Mouse (Mus musculus) heart, embryonic 16.5 days (tissue): ENCODE data around the gene Tor1aip1. TPM values are rescaled to one million over a fixed set of nuclear protein-coding genes. Genes with fewer than 3 reads are reported as not detected.

Source experiments
- ATAC-seq: fragments of 200-750 bp; cut with Nextera tagmentation; replicated peaks from 2 replicates; pipeline ENCODE4 v1.8.0; 2017; ENCODE audit warnings: moderate number of reproducible peaks; ENCODE audit not compliant: insufficient read depth, low FRiP score; ENCODE audit errors: extremely low read depth
- H3K27ac ChIP-seq: fragments of 300-500 bp; sonication (generic); 2 replicates; pipeline ENCODE4 v1.5.1; 2014; ENCODE audit warnings: mild to moderate bottlenecking, low read length, control low read depth, moderate library complexity
- H3K27me3 ChIP-seq: fragments of 300-500 bp; sonication (generic); 2 replicates; pipeline ENCODE4 v1.6.1; 2014; ENCODE audit warnings: low read length, mixed read lengths; ENCODE audit not compliant: control insufficient read depth, insufficient read depth
- H3K36me3 ChIP-seq: fragments of 300-500 bp; sonication (generic); 2 replicates; pipeline ENCODE4 v1.6.1; 2014; ENCODE audit not compliant: control insufficient read depth, insufficient read depth
- H3K4me1 ChIP-seq: fragments of 300-500 bp; sonication (generic); 2 replicates; pipeline ENCODE4 v1.6.1; 2014; ENCODE audit warnings: low read length, mixed read lengths; ENCODE audit not compliant: control insufficient read depth, insufficient read depth
- H3K4me2 ChIP-seq: fragments of 300-500 bp; sonication (generic); 2 replicates; pipeline ENCODE4 v1.6.1; 2014; ENCODE audit warnings: low read depth, mild to moderate bottlenecking, control low read depth, low read length
- H3K4me3 ChIP-seq: fragments of 300-500 bp; sonication (generic); 2 replicates; pipeline ENCODE4 v1.5.1; 2014; ENCODE audit warnings: mild to moderate bottlenecking, control low read depth, low read length
- H3K9ac ChIP-seq: fragments of 300-500 bp; sonication (generic); 2 replicates; pipeline ENCODE4 v1.6.1; 2014; ENCODE audit warnings: low read length, control low read depth
- H3K9me3 ChIP-seq: fragments of 300-500 bp; sonication (generic); replicated peaks from 2 replicates; pipeline ENCODE4 v1.6.1; 2016; ENCODE audit warnings: low read length; ENCODE audit not compliant: control insufficient read depth
- WGBS: fragments of 180-500 bp; shearing (Covaris S2); extraction: QIAGEN DNeasy Blood & Tissue Kit; methylation state at CpG from one replicate; pipeline ENCODE4 v1.1.7; 2014; 5-methylcytosine and 5-hydroxymethylcytosine counted together
- polyA plus RNA-seq: library from polyadenylated mRNA; unstranded; fragments of >200 nt; fragmentation: Nextera tagmentation; extraction: Ambion mirVana; gene quantifications from 2 replicates; pipeline ENCODE4 v1.2.1, GENCODE M21; 2015

The Tor1aip1 gene
- polyA plus RNA-seq, 1 experiment from 2014 or later, result 30.4 TPM

GRCm38 (mm10) chr1:156037144-156037583 is 884 bp upstream of the Tor1aip1 start:
- peaks cover 16% of the 10 kb centered on the region for H3K36me3 ChIP-seq
- H3K4me3 ChIP-seq, result peak overlapping the region; percentile 38
- no peak for ATAC-seq
- 38% methylated on average over 5 of the region's 5 CpGs for WGBS
- H3K27me3 ChIP-seq, result no peaks in the 10 kb centered on the region
- peak overlapping the region; percentile 41 for H3K9ac ChIP-seq
- peak overlapping the region; percentile 89 for H3K4me2 ChIP-seq
- H3K27ac ChIP-seq, result peak overlapping the region; percentile 83
- no peaks in the 10 kb centered on the region for H3K9me3 ChIP-seq
- H3K4me1 ChIP-seq, result peaks cover 19% of the 10 kb centered on the region

- H3K9ac ChIP-seq, result peak within 1 kb of the TSS; percentile 96
- H3K27ac ChIP-seq, result peak within 1 kb of the TSS; percentile 100
- no peaks in the 10 kb centered on the region for H3K9me3 ChIP-seq
- peak; percentile 68 for ATAC-seq
- no peaks in the 10 kb centered on the region for H3K27me3 ChIP-seq
- H3K4me2 ChIP-seq, result peak within 1 kb of the TSS; percentile 89
- peaks cover 26% of the 10 kb centered on the region for H3K36me3 ChIP-seq
- WGBS, result under 1% methylated on average over 55 of the region's 59 CpGs
- H3K4me1 ChIP-seq, result peaks cover 12% of the 10 kb centered on the region
- H3K4me3 ChIP-seq, result peak within 1 kb of the TSS; percentile 76
These were observed 881 bp downstream of the Tor1aip1 start, which contains the start of gene Tor1aip2 for GRCm38 (mm10) chr1:156035269-156035929. Tor1aip2 (plus strand) TSS chr1:156035403.

- 24% methylated on average over 1 of the region's 1 CpGs for WGBS
- ATAC-seq, result no peak
- H3K27me3 ChIP-seq, result no peaks in the 10 kb centered on the region
- peaks cover 29% of the 10 kb centered on the region for H3K36me3 ChIP-seq
- H3K27ac ChIP-seq, result peak overlapping the region; percentile 100
- peak overlapping the region; percentile 76 for H3K4me3 ChIP-seq
- no peaks in the 10 kb centered on the region for H3K9me3 ChIP-seq
- H3K4me1 ChIP-seq, result peaks cover 12% of the 10 kb centered on the region
- H3K4me2 ChIP-seq, result peak overlapping the region; percentile 89
- H3K9ac ChIP-seq, result peak overlapping the region; percentile 96
These were observed 1.6 kb downstream of the Tor1aip1 start for GRCm38 (mm10) chr1:156034661-156035060.

GRCm38 (mm10) chr1:156033921-156034320 is 2.4 kb downstream of the Tor1aip1 start:
- Histone ChIP-seq H3K9ac (no peak overlapping the region), H3K9me3 (no peaks in the 10 kb centered on the region), H3K27me3 (no peaks in the 10 kb centered on the region), H3K27ac (no peak overlapping the region), H3K4me2 (no peak overlapping the region), H3K4me3 (no peak overlapping the region), H3K4me1 (peaks cover 12% of the 10 kb centered on the region), H3K36me3 (peaks cover 33% of the 10 kb centered on the region)
- 91% methylated on average over 7 of the region's 7 CpGs for WGBS
- ATAC-seq, result no peak

- Histone ChIP-seq H3K27ac (no peak overlapping the region), H3K4me1 (no peaks in the 10 kb centered on the region), H3K36me3 (peaks cover 39% of the 10 kb centered on the region), H3K4me2 (no peak overlapping the region), H3K9me3 (no peaks in the 10 kb centered on the region), H3K4me3 (no peak overlapping the region), H3K9ac (no peak overlapping the region), H3K27me3 (no peaks in the 10 kb centered on the region)
- ATAC-seq, result no peak
- WGBS, result 81% methylated on average over 4 of the region's 4 CpGs
These were observed 7.8 kb downstream of the Tor1aip1 start for GRCm38 (mm10) chr1:156028340-156028975.

GRCm38 (mm10) chr1:156027849-156028248 is 8.4 kb downstream of the Tor1aip1 start:
- Histone ChIP-seq H3K27me3 (no peaks in the 10 kb centered on the region), H3K36me3 (peaks cover 33% of the 10 kb centered on the region), H3K4me1 (no peaks in the 10 kb centered on the region), H3K4me2 (no peak overlapping the region), H3K9ac (no peak overlapping the region), H3K4me3 (no peak overlapping the region), H3K27ac (no peak overlapping the region), H3K9me3 (no peaks in the 10 kb centered on the region)
- WGBS, result 81% methylated on average over 3 of the region's 3 CpGs
- no peak for ATAC-seq

- H3K27me3 ChIP-seq, result no peaks in the 10 kb centered on the region
- peaks cover 29% of the 10 kb centered on the region for H3K36me3 ChIP-seq
- H3K27ac ChIP-seq, result no peak overlapping the region
- no peaks in the 10 kb centered on the region for H3K4me1 ChIP-seq
- no peak overlapping the region for H3K4me2 ChIP-seq
- H3K4me3 ChIP-seq, result no peak overlapping the region
- ATAC-seq, result no peak
- WGBS, result 83% methylated on average over 8 of the region's 8 CpGs
- no peak overlapping the region for H3K9ac ChIP-seq
- no peaks in the 10 kb centered on the region for H3K9me3 ChIP-seq
These were observed 11.3 kb downstream of the Tor1aip1 start for GRCm38 (mm10) chr1:156024831-156025503.

- Histone ChIP-seq H3K27me3 (no peaks in the 10 kb centered on the region), H3K4me2 (no peak overlapping the region), H3K9me3 (no peaks in the 10 kb centered on the region), H3K4me1 (no peaks in the 10 kb centered on the region), H3K9ac (no peak overlapping the region), H3K27ac (no peak overlapping the region), H3K36me3 (peaks cover 40% of the 10 kb centered on the region), H3K4me3 (no peak overlapping the region)
- no peak for ATAC-seq
- WGBS, result 95% methylated on average over 1 of the region's 1 CpGs
These were observed 15.9 kb downstream of the Tor1aip1 start for GRCm38 (mm10) chr1:156020402-156020801.

GRCm38 (mm10) chr1:156019800-156020199 is 16.5 kb downstream of the Tor1aip1 start:
- H3K27me3 ChIP-seq, result no peaks in the 10 kb centered on the region
- no peaks in the 10 kb centered on the region for H3K4me1 ChIP-seq
- H3K36me3 ChIP-seq, result peaks cover 40% of the 10 kb centered on the region
- no peak for ATAC-seq
- 96% methylated on average over 1 of the region's 1 CpGs for WGBS
- H3K27ac ChIP-seq, result no peak overlapping the region
- H3K4me3 ChIP-seq, result no peak overlapping the region
- no peak overlapping the region for H3K4me2 ChIP-seq
- H3K9me3 ChIP-seq, result no peaks in the 10 kb centered on the region
- H3K9ac ChIP-seq, result no peak overlapping the region
